Mouse (Mus musculus): Measurements from ENCODE around the gene Ctla4. TPM values are rescaled to one million over a fixed set of nuclear protein-coding genes. Genes with fewer than 3 reads are reported as not detected.

Ctla4 gene
- total RNA-seq, 2 experiments from 2014 or later, result not detected

DNA sequence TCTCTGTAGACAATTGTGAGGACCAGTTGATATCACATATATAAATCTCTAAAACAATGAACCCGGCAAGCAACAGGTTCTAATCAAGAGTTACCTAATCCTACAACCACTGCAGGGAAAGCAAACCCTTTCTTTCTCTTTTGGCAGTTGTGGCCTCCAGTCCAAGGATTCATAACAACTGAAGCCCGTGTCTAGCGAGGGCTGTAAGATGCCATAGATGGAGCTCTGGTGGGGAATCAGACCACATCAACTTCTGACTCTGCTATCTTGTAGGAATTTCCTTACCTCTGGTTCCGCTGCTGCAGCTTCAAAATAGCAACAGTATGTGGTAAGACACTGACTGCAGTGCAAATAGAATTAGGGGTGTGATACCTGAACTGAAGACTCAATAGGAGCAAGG lies 72.4 kb downstream of the Ctla4 start:
- DNase-seq (ENCODE audit: low spot score in 2 of 2), result no peak

- no peak for DNase-seq (ENCODE audit: low spot score in 2 of 2)
These were observed 73.7 kb downstream of the Ctla4 start for GRCm38 (mm10) chr1:60960451-60960850.

GRCm38 (mm10) chr1:60961080-60961479 lies 74.3 kb downstream of the Ctla4 start:
- no peak for DNase-seq (ENCODE audit: low spot score in 2 of 2)

- DNase-seq (ENCODE audit: low spot score in 2 of 2), result no peak
These were observed 75.3 kb downstream of the Ctla4 start for GRCm38 (mm10) chr1:60962095-60962494.

Other genes starting within 250 kb of the Ctla4 start
- under 1 TPM; 0.34 to 0.37 TPM for gene Cd28, start 170.2 kb upstream of the Ctla4 start, total RNA-seq (2021)
- under 1 TPM; 0.08 to 0.34 TPM for gene Icos, start 90.9 kb downstream of the Ctla4 start, total RNA-seq (2021)

Measured in adrenal gland, postnatal 4 days (tissue).